Mouse (Mus musculus): Measurements from ENCODE around the gene Zfp865.

GRCm38 (mm10) chr7:4999876-5000275 lies 20.3 kb upstream of the Zfp865 start:
- no peak for TF ChIP-seq CTCF (IDR thresholded peaks at IDR 0.05; ENCODE audit: control insufficient read depth, insufficient read depth, insufficient read length)
- TF ChIP-seq FOSL1 (IDR thresholded peaks at IDR 0.05; ENCODE audit: insufficient read depth, low read length, poor library complexity, severe bottlenecking) = no peak
- TF ChIP-seq CEBPB (IDR thresholded peaks at IDR 0.05; ENCODE audit: low read depth) = no peak
- TF ChIP-seq USF1 (IDR thresholded peaks at IDR 0.05; ENCODE audit: low read depth) = no peak
- no peak for TF ChIP-seq MYOG (IDR thresholded peaks at IDR 0.05; ENCODE audit: control insufficient read depth, extremely low read depth, insufficient read length)
- TF ChIP-seq MAX (IDR thresholded peaks at IDR 0.05) = no peak
- no peak for TF ChIP-seq MYOD1 (IDR thresholded peaks at IDR 0.05; ENCODE audit: control insufficient read depth, insufficient read length, low read depth)

All from C2C12 (cell line).